Mouse (Mus musculus) CH12.LX (cell line): ENCODE measurements at regions not wholly inside any gene's neighbourhood (a gene's known extent, or its start where the extent isn't known, plus 50 kb on each side); places are given as distances from the start of the nearest gene placed in this dataset.

Source experiments
- DNase-seq: peaks from one replicate; pipeline ENCODE4 v3.0.0-alpha.2; 2013; ENCODE audit errors: extremely low read depth
- H3K27ac ChIP-seq: 2 replicates; pipeline ENCODE4 v1.5.1; 2012; ENCODE audit warnings: low read depth, mild to moderate bottlenecking, control low read depth, moderate library complexity; ENCODE audit not compliant: insufficient read depth
- H3K27me3 ChIP-seq: replicated peaks from 2 replicates; pipeline ENCODE3; 2012; ENCODE audit warnings: inconsistent platforms
- H3K36me3 ChIP-seq, 2 experiments: replicated peaks in 1 of 2; 2 replicates each; pipeline versions ENCODE3 to v1.6.1; 2012; ENCODE audit warnings: inconsistent platforms in 1 of 2, low read length in 1 of 2, mild to moderate bottlenecking in 1 of 2, mixed read lengths in 1 of 2, moderate library complexity in 1 of 2; ENCODE audit not compliant: control insufficient read depth in 1 of 2, insufficient read depth in 1 of 2
- H3K4me1 ChIP-seq, 2 experiments: 2 replicates each; pipeline ENCODE4 v1.6.1; 2012; ENCODE audit warnings: inconsistent platforms in 1 of 2, moderate library complexity in 1 of 2; ENCODE audit not compliant: insufficient read depth in 2 of 2, control insufficient read depth in 1 of 2
- H3K4me2 ChIP-seq: 2 replicates; pipeline ENCODE4 v1.6.1; 2012; ENCODE audit warnings: low read depth, mild to moderate bottlenecking, control low read depth; ENCODE audit not compliant: poor library complexity, insufficient read depth, severe bottlenecking
- H3K4me3 ChIP-seq, 3 experiments: fragments of 150-350 bp in 1 of 3; sonication (generic) in 1 of 3; replicated peaks in 1 of 3; 2 replicates each; pipeline versions ENCODE3 to v1.5.1; 2011 to 2012; ENCODE audit warnings: low read depth in 2 of 3, low read length in 2 of 3, mild to moderate bottlenecking in 2 of 3, moderate library complexity in 2 of 3, control low read depth in 1 of 3, improper control_type of control experiment in 1 of 3, inconsistent platforms in 1 of 3, mixed read lengths in 1 of 3; ENCODE audit not compliant: poor library complexity in 1 of 3
- H3K79me2 ChIP-seq: replicated peaks from 2 replicates; pipeline ENCODE4 v1.6.1; 2012; ENCODE audit warnings: mild to moderate bottlenecking, moderate library complexity; ENCODE audit not compliant: control insufficient read depth, poor library complexity, insufficient read depth, severe bottlenecking; ENCODE audit errors: extremely low read depth
- H3K9ac ChIP-seq: 2 replicates; pipeline ENCODE4 v1.6.1; 2012; ENCODE audit warnings: low read depth, mild to moderate bottlenecking, control low read depth, moderate library complexity; ENCODE audit not compliant: insufficient read depth
- H3K9me3 ChIP-seq: replicated peaks from 2 replicates; pipeline ENCODE3; 2012; ENCODE audit warnings: low read length, inconsistent platforms, mixed read lengths
- ELF1 ChIP-seq: IDR thresholded peaks from 2 replicates; pipeline ENCODE4 v1.6.1; 2014; ENCODE audit warnings: low read depth, mild to moderate bottlenecking, inconsistent platforms, low read length, improper control_type of control experiment
- GABPA ChIP-seq: IDR thresholded peaks from 2 replicates; pipeline ENCODE4 v1.6.1; 2012; ENCODE audit warnings: low read depth, low read length, improper control_type of control experiment, inconsistent platforms; ENCODE audit not compliant: insufficient replicate concordance
- KAT2A ChIP-seq: IDR thresholded peaks from 2 replicates; pipeline ENCODE4 v1.6.1; 2012; ENCODE audit warnings: low read length, improper control_type of control experiment, inconsistent platforms; ENCODE audit not compliant: insufficient replicate concordance
- MAFK ChIP-seq: IDR thresholded peaks from 2 replicates; pipeline ENCODE4 v1.6.1; 2011; ENCODE audit warnings: low read length, improper control_type of control experiment; ENCODE audit not compliant: insufficient replicate concordance
- MAZ ChIP-seq: IDR thresholded peaks from 2 replicates; pipeline ENCODE4 v1.6.1; 2012; ENCODE audit warnings: low read depth, mild to moderate bottlenecking, inconsistent platforms, low read length, improper control_type of control experiment, moderate library complexity
- NRF1 ChIP-seq: IDR thresholded peaks from 2 replicates; pipeline ENCODE4 v1.6.1; 2014; ENCODE audit warnings: low read depth, mild to moderate bottlenecking, inconsistent platforms, low read length, improper control_type of control experiment, moderate library complexity
- PAX5 ChIP-seq: IDR thresholded peaks from 2 replicates; pipeline ENCODE4 v1.6.1; 2012; ENCODE audit warnings: low read length, inconsistent platforms, mixed read lengths
- SMC3 ChIP-seq: IDR thresholded peaks from 2 replicates; pipeline ENCODE4 v1.6.1; 2011; ENCODE audit warnings: low read depth, low read length, improper control_type of control experiment
- ZC3H11A ChIP-seq: IDR thresholded peaks from 2 replicates; pipeline ENCODE4 v1.6.1; 2012; ENCODE audit warnings: low read depth, mild to moderate bottlenecking, inconsistent platforms, low read length, improper control_type of control experiment
- ZMIZ1 ChIP-seq: IDR thresholded peaks from 2 replicates; pipeline ENCODE4 v1.6.1; 2012; ENCODE audit warnings: low read depth, mild to moderate bottlenecking, inconsistent platforms, low read length, improper control_type of control experiment
- dilution Hi-C: fragments of 300-500 bp; cut with MboI; formaldehyde crosslinking; loops from 2 replicates; pipeline ENCODE4 v1.14.3; 2020; ENCODE audit warnings: low sequenced_read_pairs; ENCODE audit not compliant: extremely low pct_unique_long_range_greater_than_20kb, extremely low pct_ligation_motif_present
- in situ Hi-C: fragments of 300-500 bp; cut with MboI; formaldehyde crosslinking; loops from 3 replicates; pipeline ENCODE4 v1.14.3; 2019; ENCODE audit warnings: low sequenced_read_pairs, low pct_ligation_motif_present, low pct_unique_long_range_greater_than_20kb, mixed read lengths

DNA sequence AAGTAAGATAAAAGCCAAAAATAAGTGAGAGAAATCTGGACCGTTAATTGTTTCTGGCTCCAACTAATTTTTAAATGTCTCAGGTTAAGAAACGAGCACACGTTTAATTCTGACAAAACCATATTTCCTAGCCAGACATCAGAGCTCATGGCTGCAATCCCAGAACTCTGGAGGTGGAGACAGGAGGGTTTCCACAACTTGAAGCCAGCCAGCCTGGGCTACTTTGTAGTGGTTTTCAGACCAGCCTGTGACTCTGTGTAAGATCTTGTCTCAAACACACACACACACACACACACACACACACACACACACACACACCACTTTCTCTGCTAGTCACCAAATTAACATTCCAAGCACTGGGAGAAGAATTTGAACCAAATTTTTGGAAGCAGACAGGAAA lies 174.2 kb downstream of the Efnb2 start:
- in situ Hi-C loops (no loop called here), dilution Hi-C loops (no loop called here)
- no peaks in the 10 kb centered on the region for H3K79me2 ChIP-seq
- TF ChIP-seq PAX5 (no peak), MAZ (no peak), ZMIZ1 (no peak), SMC3 (no peak)
- no peak overlapping the region for H3K4me2 ChIP-seq
- no peak overlapping the region for H3K9ac ChIP-seq
- H3K36me3 ChIP-seq, result no peaks in the 10 kb centered on the region
- no peak for DNase-seq
- H3K27ac ChIP-seq, result no peak overlapping the region
- H3K4me3 ChIP-seq, result no peak overlapping the region
- no peaks in the 10 kb centered on the region for H3K4me1 ChIP-seq
- peaks cover 69% of the 10 kb centered on the region for H3K9me3 ChIP-seq
- no peaks in the 10 kb centered on the region for H3K27me3 ChIP-seq

DNA sequence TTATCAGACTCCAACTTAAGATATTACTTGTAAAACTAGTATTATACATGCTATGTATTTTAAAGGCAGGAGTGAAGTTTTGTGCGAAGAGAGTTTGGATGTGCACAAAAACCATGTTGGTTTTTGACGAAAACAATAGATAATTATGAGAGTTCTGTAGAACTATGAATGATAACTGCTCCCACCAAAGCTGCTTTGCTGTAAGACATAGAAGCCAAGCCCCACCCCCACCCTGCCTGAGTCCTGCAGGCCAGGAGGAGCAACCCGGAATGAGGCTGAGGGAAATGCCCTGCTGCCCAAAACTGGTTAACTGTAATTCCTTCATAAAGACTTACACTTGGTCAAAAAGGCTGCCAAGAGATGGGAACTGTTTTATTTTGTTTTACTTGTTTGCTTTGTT lies 175.8 kb downstream of the Efnb2 start:
- no peaks in the 10 kb centered on the region for H3K4me1 ChIP-seq
- in situ Hi-C loops, result no loop called here
- dilution Hi-C loops, result no loop called here

GRCm38 (mm10) chr8:8484546-8484945 lies 176.5 kb downstream of the Efnb2 start:
- no peaks in the 10 kb centered on the region for H3K79me2 ChIP-seq
- no peak overlapping the region for H3K4me2 ChIP-seq
- no peaks in the 10 kb centered on the region for H3K4me1 ChIP-seq
- dilution Hi-C loops (no loop called here), in situ Hi-C loops (no loop called here)
- no peak overlapping the region for H3K27ac ChIP-seq
- no peak for TF ChIP-seq NRF1
- TF ChIP-seq KAT2A, result no peak
- no peak for TF ChIP-seq ZC3H11A
- no peak for TF ChIP-seq ELF1
- TF ChIP-seq GABPA, result no peak
- no peak overlapping the region for H3K9ac ChIP-seq
- no peak for DNase-seq
- peaks cover 61% of the 10 kb centered on the region for H3K9me3 ChIP-seq
- no peaks in the 10 kb centered on the region for H3K36me3 ChIP-seq
- H3K27me3 ChIP-seq, result no peaks in the 10 kb centered on the region
- no peak overlapping the region for H3K4me3 ChIP-seq

More for the DNA sequence above, 175.8 kb downstream of the Efnb2 start:
- H3K79me2 ChIP-seq, result no peaks in the 10 kb centered on the region
- TF ChIP-seq MAZ (no peak), MAFK (no peak)
- TF ChIP-seq, all 38 proteins: peak for 0
- Histone ChIP-seq H3K9me3 (peaks cover 63% of the 10 kb centered on the region), H3K9ac (no peak overlapping the region), H3K27ac (no peak overlapping the region), H3K27me3 (no peaks in the 10 kb centered on the region), H3K4me3 (no peak overlapping the region), H3K36me3 (no peaks in the 10 kb centered on the region), H3K4me2 (no peak overlapping the region)
- DNase-seq, result no peak
